In genomic region chr4:97418616-97419015, GRCm38 (mm10) we compare ENCODE assay signal across 9 mouse cellular contexts.
DNase-seq lines count a peak whose midpoint lies in the region; ATAC-seq and TF ChIP-seq lines count a peak whose summit lies in the region.
"Had no signal": no experiment of that assay in that cellular context is flagged by ENCODE, and none has a peak within 500 bp of the region (broad histone marks: within the 10 kb centered on the region; RNA-seq: fewer than 3 reads in every experiment).

No protein-coding gene starts in this region.

- ATAC-seq in lung, postnatal 0 days: no peak
- no peak for ATAC-seq in megakaryocyte-erythroid progenitor cell, adult 5-6 weeks (replicated peaks; ENCODE audit: low FRiP score, low TSS enrichment, poor library complexity, severe bottlenecking)

- peak; percentile 13 to 68 for DNase-seq in adrenal gland, adult (ENCODE audit: inconsistent age in 2 of 2, low spot score in 1 of 2)
- no peak for DNase-seq in adrenal gland, postnatal 4 days (ENCODE audit: low spot score in 2 of 2)
- DNase-seq in cerebellum, postnatal 25 days: peak; percentile 84 to 89
- peak; percentile 76 for DNase-seq in gastrocnemius, postnatal 14 days
- DNase-seq in kidney, adult 9 months: peak; percentile 49
- peak; percentile 18 for DNase-seq in lung, postnatal 0 days (ENCODE audit: low spot score)
- DNase-seq in retina, embryonic 14.5 days (ENCODE audit: low spot score): peak; percentile 62

- no peak for TF ChIP-seq CTCF in lung, postnatal 0 days (IDR thresholded peaks at IDR 0.05)

- no peaks in the 10 kb centered on the region for H3K36me3 ChIP-seq in lung, postnatal 0 days (ENCODE audit: insufficient read depth, low read length)
- H3K36me3 ChIP-seq: limb, embryonic 13.5 days had no signal

- no peak overlapping the region for H3K27ac ChIP-seq in lung, postnatal 0 days (ENCODE audit: low read length)
- H3K27ac ChIP-seq: limb, embryonic 13.5 days had no signal

- no peak overlapping the region for H3K9ac ChIP-seq in lung, postnatal 0 days (replicated peaks; ENCODE audit: low read depth)
- H3K9ac ChIP-seq: limb, embryonic 13.5 days had no signal

- H3K9me3 ChIP-seq in lung, postnatal 0 days (ENCODE audit: low read length): no peaks in the 10 kb centered on the region
- H3K9me3 ChIP-seq: limb, embryonic 13.5 days had no signal

- 32% methylated on average over 5 of the region's 5 CpGs for WGBS in lung, postnatal 0 days

- no peaks in the 10 kb centered on the region for H3K4me1 ChIP-seq in lung, postnatal 0 days (ENCODE audit: insufficient read depth, low read depth, low read length)
- H3K4me1 ChIP-seq: limb, embryonic 13.5 days had no signal

- intact Hi-C loops in gastrocnemius, postnatal 14 days (cut with DNase I; ENCODE audit: low total_unique reads): no loop called here

- no peaks in the 10 kb centered on the region for H3K27me3 ChIP-seq in lung, postnatal 0 days (replicated peaks; ENCODE audit: insufficient read depth, low read length)
- H3K27me3 ChIP-seq: limb, embryonic 13.5 days had no signal

- no peak for TF ChIP-seq EP300 in lung, postnatal 0 days (IDR thresholded peaks at IDR 0.05)

- no peak overlapping the region for H3K4me2 ChIP-seq in lung, postnatal 0 days (replicated peaks; ENCODE audit: low read depth, low read length)
- H3K4me2 ChIP-seq: limb, embryonic 13.5 days had no signal

- H3K4me3 ChIP-seq in lung, postnatal 0 days (ENCODE audit: low read depth, low read length): no peak overlapping the region
- H3K4me3 ChIP-seq: limb, embryonic 13.5 days had no signal

Comparison
In these comparisons a context has a peak if more than half of its experiments do, and no peak if none do; other contexts are left out.
1. DNase-seq: peak in adrenal gland, adult (2 of 2), cerebellum, postnatal 25 days (2 of 2), gastrocnemius, postnatal 14 days (single experiment), kidney, adult 9 months (single experiment), lung, postnatal 0 days (single experiment) and retina, embryonic 14.5 days (single experiment); none in adrenal gland, postnatal 4 days (0 of 2).